Mouse (Mus musculus): Measurements from ENCODE around the gene Cobl.

Gene Cobl

DNA sequence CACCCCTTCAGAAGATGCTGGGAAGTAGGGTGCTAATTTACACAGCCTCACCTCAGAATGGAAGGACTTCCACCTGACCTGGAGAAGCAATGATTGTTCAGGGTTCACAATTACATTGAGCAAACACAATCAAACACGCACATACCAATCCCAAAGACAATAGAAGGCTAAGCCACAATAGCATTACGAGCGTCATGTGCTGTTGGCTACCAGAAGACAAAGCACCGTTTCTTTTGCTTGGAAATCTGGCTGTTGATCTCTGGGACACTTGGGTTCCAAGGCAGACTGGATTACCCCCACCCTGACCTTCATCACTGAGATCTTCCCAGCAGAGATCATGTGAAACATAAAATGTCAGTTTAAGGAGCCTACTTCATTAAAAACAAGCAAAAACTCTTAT, 21.1 kb downstream of the Cobl start:
- DNase-seq: no peak

DNA sequence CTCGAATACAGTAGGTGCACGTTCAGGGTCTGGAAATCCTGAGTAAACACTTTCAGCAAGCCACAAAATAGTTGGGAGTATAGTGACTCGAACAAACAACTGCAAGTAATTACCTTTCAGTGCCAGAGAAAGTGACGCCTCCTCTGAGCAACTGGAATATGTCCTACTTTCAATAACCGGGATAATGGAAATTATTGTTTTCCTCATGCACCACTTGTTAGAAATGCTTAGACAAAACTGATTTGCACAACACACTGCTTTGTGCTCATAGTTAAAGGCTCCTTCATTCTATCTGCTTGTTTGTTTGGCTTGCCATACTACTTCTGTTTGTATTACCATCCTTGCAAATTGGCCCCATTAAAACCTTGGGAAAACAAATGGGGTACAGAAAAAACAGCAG, 21.6 kb downstream of the Cobl start:
- DNase-seq: no peak

DNA sequence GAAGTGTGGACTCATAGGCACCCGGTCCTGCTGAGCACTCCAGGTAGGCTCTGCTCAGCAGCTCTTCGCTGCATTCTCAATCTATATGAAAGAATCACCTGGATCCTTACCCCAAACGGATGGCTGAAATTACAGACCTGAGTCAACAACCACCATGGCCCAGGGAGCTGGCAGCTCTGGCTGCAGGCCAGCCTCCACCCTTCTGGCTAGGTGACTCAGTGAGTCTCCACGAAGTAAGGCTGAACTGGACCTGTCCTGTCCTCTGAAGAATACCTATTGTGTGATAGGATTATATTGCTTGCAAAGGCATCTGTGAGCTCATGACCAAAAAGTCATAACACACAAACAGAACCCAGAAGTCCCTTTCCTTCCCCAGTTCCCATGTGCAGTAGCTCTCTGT, 22.5 kb downstream of the Cobl start:
- no peak for DNase-seq

DNA sequence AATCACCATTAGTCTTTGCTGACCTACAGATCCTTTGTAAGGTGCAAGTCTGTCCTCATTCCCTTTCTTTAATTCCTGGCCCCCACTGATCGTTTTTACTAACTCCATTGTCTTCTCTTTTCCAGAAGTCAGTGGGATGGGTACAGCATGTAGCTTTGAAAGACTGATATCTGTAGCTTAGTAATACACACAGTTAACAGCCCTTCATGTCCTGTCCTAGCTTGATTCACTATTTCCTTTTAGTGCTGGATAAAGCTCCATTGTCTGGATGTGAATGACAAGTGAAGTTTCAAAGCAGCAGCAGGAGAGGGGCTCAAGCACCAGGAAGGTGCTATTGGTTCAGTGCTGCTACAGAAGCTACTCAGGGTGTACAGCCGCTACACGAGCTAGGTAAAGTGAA, 28.9 kb downstream of the Cobl start:
- DNase-seq: no peak

DNA sequence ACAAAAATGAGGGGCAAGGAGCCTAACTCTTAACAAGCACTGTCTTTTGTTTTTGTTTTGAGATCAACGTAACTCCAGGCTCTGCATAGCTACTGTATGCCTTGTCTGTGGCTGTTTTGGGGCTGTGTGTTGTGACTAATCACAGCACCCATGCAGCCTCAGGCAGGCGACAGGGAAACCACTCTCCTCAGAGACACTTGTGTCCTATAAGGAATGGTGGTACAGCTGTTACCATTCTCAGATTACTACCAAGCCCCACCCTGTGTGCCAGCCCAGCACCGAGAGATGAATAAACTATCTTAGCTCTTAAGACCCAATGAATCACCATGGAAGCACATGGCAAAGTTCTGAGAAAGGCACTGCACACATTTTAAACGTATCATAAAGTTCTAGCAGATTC, 29.7 kb downstream of the Cobl start:
- DNase-seq: no peak

DNA sequence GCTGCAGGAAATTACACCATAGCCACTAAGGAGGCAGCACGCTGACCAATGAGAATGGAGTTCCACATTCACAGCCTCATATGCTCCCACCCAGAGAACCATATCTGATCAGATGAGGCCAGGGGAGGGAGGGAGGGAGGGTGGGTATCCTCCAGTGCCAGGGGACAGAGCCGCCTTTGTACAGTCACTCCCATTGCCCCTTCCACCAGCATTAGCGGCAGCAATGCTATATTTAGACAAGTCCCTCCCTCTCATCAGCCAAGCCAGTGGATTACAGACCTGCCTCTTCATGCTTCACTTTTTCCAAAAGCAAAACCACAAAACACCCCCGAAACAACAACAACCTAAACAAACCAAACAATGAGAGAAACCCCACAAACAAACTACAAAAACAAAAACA, 30.2 kb downstream of the Cobl start:
- no peak for DNase-seq

DNA sequence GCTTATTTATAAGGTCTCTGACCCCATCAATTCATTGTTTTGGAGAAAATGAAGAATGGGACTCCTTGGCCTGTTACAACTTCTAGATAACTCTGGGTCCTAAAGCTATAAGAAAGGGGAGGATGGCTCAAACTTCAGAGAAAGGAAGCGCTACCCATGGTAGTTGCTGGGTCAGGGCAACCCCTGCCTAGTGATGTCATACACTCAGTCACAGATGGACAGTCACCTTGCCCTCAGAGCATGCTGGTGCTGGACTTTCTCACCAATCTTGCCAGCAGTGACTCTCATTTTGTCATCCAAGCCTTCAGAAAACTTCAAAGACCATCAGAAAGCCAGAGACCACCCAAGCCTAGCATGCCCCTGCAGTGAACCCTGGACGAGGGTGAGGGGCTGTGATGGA, 32.8 kb downstream of the Cobl start:
- no peak for DNase-seq

DNA sequence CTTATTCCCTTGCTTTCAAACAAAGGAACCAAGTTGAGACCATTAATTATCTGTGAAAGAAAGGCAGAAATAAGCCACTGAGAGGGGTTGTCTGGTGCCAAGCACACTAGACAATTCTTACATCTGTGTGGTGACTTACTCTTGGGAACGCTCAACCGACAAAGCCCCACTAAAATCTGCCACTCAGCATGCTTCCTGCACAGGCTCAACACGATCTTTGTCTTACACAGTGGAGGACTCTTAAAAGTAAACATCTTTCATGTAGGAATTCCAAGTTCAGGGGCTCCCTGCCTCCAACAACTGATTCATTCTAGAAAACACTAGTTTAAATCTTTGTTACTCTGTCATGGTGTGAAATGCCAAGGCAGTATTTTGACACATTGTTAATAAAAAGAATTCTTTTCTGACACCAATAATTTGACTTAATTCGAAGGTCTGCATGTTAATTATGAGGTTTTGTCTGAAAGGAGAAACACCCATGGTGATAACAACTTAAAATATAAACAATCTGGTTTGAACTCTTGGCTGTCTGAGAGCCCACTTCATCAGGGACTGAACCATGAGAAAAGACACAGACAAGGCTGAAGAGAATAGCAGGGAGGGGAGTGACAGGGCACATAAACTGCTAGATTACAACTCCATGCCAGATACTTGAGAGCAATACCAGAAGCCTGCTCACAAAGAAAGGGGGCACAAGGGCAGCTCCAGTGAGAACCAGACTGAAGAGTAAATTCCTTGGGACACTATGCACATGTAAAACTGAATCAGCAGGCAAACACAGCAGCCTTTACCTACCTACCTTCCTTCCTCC, 34.3 kb downstream of the Cobl start:
- DNase-seq: no peak

DNA sequence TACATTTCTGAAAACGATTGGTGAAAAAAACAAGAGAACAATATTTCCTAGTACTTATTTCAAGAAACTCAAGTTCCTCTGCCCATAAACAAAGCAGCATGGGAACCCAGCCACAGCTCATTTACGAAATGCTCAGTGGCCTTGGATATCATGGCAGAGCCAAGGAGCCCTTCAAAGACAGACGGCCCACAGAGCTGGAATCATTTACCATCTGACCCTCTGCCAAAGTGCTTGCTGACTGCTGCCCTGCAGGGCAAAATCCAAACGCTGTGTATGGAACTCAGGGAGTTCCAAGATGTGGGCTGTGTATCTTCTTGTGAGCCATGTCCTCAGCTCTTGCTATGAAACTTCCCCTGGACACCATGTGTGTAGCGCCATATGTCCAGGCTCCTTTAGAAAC, 38.0 kb downstream of the Cobl start:
- peak; percentile 6 to 21 for DNase-seq

DNA sequence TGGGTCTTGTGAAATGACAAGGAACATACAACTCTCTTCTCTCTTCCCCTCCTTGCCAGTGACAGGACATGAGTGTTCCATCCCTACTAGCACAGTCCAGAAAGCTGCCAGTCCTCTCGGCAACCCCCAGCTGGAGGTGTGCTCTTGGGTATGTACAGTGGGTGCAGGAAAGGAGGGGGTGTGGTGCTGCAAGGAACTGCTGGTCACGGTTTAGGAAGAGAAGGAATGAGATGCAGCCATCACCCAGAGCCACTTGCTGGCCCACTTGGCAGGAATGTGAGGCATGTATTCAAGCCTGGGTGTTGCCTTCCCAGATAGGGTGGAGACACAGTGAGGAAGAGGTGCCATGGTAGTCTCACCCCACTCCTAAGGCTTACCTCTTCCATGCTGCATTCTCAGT, 40.6 kb downstream of the Cobl start:
- no peak for DNase-seq

DNA sequence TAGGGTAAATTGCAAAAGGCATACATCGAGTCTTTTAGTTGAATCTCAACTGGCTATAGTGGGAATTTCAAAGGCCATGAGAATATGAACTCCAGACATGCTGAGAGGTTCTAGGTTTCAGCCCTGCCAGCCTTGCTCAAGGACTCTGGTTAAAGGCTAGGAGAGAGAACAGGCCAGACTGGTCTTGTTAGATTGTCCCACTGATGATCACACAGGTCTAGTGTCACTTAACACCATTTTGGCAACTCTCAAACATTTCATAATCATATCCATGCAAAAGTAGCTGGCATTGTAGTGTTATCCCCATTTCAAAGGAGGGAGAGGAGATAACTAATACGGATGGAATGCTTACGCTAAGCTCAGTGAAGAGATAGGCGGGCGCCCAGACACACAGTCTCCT, 43.6 kb downstream of the Cobl start:
- no peak for DNase-seq

DNA sequence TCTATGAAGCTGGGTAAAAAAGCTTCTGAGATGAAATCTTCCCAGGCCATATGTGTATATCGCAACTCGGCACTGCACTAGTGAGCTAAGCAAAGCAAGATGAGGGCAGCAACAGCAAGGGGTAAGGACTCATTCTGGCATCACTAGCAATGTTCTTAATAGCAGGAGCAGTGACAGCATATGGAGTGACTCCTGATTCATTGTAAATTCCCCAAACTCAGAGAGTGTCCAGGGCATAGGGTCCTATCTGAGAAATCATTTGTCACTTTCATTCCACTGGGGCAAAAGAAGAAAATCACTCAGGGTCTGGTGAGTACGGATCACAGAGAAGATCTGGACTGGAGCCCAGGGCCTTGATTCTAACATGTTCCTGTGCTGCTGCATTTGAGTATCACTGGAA, 44.6 kb downstream of the Cobl start:
- DNase-seq: no peak

DNA sequence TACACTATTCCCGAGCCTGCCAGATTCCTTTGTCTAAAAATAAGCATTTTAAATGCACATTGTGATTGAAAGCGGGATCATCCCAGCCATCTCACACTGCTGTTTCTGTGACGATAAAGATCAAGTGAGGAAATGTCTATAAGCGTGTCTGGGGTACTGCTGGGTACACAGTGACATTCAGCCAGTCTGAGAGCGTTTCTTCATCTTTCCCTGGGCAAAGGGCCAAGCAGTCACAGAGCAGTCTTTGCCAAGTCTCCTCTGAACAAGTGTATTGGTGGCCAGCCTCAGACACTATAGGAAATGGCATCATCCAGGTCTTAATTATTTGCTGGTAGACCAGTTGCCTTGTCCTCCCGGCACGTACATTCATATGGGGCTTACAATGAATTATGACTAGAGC, 47.9 kb downstream of the Cobl start:
- peak in 1 of 2 experiments; percentile 12 for DNase-seq

DNA sequence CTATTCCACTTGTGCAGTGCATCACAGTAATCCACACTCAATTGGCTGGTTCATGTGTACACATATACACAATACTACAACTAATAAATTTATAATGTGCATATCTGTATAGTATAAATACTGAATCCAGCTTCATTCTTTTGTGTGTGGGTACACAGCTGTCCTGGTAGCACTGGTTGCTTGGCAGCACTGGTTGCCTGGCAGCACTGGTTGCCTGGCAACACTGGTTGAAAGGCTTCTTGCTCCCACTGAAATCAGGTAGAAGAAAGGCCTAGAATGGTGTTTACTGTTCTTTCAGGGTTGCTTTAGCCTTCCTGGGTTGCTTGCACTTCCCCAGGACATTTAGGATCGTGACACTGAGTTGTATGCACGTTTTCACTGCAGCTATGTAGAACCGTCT, 49.4 kb downstream of the Cobl start:
- no peak for DNase-seq

DNA sequence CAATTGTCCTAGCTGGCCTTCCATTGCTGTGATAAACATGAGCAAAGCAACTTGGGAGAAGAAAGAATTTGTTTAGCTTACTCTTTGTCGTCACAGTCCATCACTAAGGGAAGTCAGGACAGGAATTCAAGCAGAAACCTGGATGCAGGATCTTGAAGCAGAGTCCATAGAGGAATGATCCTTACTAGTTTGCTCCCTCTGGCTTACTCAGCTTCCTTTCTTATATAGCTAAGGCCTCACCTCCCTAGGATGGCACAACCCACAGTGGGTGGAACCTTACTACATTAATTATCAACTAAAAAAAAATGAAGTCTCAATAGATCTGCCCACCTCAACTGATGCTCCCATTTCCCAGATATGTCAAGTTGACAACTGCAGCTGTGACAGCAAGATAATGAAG, 52.8 kb downstream of the Cobl start:
- no peak for DNase-seq

DNA sequence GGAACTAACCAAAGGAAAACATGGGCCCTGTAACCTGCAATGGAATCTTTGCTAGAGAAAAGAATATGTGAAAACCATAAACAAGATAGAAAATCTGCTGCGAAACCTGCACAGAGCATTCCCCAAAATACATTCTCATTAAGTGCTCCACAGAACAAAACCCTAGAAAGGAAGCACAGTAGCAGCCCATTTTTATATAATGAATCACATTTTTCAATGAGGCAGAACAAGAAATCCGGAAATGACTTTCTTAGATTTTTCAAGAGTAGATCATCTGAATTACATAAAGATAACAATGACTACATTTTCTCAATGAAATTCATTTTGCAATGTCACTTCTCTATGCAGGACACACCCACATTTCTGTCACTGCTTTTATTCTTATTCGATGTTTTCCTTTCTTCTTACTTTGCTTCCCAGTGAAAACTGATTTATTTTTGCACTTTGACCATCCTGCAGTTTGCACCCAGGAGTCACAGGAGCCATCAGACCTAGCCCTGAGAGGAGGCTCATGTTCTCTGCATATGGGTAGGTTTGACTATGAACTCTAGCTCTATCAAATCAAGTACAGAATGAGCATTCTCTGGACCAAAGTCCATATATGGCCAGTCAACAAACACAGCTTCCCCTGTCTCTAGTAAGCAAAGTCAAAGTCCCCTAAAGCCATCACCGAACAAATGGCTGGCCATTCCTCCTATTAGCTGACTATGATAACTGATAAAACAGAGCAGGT, 53.5 kb downstream of the Cobl start:
- DNase-seq: no peak

DNA sequence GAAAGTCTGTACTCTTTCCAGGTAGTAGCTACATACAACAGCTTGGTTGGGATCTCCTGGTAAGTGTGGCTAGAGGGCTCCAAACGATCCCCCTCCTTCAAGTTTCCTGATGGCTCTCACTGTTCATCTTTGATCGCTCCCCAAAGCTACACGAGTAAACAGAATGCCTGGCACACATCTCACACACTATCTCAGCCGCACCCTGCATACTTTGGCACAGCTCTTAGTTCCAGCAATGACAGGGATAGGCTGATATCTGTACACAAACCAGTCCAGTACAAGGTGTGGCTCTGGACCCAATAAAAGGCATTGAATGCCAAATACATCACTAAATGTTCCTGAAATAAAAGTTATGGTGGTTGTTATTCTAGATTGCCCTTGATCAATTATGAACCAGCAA, 55.3 kb downstream of the Cobl start:
- DNase-seq: no peak

DNA sequence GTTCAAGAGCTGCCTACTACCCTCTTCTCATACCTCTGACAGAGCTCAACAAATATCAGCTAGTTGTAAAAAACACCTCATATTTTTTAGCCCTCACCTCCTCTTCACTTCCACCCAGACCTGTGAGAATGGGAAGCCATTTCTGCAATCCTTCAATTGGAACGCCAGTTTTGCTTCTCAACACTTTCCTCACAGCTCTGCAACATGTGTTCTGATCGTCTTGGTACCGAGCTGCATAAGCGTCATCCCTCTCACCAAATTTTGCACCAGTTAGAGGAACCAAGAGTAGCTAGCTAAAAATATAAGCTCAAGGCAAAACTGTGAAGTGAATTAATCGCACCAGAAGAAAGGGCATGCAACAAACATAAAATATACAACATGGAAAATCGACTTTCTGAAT, 56.9 kb downstream of the Cobl start:
- DNase-seq: no peak

DNA sequence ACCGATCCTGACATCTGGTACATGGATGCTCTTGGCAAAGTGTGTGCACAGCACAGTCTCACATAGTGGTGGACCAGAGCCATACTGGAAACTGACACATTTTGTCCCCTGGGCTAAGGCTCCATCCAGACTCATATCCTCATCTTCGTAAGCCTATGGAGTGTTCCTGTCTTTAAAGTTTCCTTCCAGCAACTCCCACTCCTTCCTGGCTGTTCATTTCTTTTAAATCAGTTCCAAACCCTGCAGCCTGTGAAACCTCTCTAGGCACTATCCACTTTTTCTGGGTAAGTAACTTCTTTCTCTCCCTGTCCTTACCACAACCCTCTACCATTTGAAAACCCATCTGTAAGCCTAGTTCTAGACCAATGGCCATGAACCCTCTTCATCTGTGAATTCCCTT, 64.9 kb downstream of the Cobl start:
- DNase-seq: no peak

DNA sequence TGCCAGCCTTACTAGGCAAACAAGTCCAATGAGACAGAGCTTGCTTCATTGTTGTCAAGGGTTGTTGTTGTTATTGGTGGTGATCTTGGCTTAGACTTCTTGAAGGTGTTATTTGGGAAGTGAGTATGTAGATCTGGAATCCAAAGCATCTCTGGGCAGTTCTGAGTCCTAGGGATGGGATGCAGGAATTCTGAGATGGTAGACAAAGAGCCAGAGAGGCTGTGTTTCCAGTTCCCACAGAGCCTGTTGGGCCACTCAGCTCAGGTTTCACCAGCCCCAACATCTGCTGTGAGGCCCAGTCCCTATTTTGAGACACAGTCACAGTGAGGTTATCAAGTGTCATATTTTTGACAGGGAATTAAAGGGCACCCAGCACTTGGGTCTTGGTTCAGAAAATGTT, 68.6 kb downstream of the Cobl start:
- DNase-seq: no peak

DNA sequence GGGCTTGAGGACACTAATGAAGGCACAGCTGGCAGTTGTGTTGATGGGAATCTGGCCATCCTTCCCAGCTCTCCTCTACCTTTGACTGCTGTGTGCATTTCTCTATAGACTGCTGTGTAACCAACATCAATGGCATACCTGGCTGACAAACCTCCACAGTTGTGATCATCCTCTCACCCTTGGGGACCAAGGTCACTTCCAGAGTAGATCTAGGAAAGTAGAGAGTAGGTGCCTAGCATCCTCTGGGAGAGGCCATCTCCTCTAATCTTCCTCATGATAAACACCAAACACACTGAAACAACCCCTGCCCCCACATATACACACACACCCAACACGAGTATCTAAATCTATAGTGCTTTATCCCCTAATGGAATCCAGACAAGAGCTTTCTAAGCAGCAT, 70.1 kb downstream of the Cobl start:
- DNase-seq: no peak

DNA sequence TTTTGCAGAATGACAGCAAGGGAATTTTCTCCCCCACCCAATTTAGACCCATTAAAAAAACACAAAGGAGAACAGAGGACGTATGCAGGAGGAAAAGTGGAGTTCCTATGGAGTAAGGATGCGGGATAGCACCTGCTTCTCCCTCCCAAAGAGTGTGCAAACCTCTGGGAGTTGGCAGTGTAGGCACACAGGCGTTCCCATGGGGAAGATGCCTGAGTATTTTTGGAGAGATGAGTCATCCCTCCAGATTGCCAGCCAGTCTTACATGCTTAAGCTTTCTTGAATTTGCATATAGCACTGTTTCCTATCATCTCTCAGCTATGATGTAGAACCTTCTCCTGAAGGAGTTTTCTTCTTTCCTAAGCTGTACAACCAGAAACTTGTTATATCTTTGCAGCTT, 70.6 kb downstream of the Cobl start:
- no peak for DNase-seq

DNA sequence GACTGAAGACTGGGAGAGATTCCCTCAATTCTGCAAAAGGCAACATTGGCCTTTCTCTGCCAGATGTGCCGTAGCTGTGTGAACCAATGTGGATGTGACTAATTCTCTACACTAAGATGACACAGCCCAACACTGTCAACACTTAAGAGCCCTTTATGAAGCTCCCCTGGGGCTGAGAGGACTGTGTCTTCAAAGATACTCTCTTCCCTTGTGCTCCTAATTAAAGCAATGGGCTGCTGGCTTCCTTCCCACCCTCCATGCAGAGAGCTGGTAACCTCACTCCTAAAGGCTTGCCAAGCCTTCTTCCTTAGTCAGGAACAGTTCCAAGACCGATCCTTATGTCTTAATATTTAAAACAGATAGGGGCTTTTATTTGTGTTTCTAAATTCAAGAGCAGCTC, 79.9 kb downstream of the Cobl start:
- peak; percentile 59 to 81 for DNase-seq

DNA sequence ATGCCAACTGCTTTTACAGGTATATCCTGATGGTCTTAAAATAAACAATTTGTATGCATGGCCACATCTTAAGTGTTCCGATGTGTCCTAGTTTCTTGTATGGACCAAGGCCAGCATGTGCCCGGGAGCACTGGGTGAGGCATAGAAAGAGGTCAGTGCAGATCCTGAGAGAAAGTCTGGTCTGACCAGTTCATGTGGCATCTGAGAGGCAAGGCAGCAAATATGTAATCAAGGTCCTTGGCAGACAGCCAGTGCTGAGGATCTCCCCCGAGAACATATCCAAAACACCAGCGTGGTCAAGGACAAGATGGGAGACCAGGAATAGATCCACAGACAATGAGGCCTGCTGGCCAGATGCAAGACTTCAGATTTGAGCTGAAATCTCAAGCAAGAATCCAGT, 81.8 kb downstream of the Cobl start:
- peak in 1 of 2 experiments; percentile 2 for DNase-seq

DNA sequence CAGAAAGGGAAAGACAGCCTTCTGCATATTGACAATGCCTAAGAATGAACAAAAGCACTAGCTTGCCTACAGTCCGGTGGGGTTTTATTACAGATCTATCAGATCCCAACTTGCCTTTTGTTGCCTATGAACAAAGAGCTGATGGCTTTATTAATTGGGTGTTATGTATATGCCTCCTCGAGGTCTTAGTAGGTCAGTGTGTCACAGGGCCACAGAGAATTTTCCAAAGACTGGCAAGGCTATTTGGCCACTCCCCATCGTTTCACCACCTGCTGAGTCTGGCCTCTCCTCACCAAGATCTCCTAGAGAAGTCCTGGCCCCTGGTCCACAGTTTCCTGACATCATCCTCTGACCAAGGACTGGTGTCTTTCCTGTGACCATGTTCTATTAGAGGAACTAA, 83.7 kb downstream of the Cobl start:
- no peak for DNase-seq
